Mouse (Mus musculus): ENCODE data around the gene Olfr512. TPM values are rescaled to one million over a fixed set of nuclear protein-coding genes. Genes with fewer than 3 reads are reported as not detected.

Gene Olfr512
- polyA plus RNA-seq (2016; fragmentation: Nextera tagmentation; extraction: Ambion mirVana), result not detected in 2 replicates

GRCm38 (mm10) chr7:108713020-108713419, at the start of gene Olfr512:
Gene Olfr512, plus strand, starts transcription at chr7:108713320.
- 0 out of 2 replicates have a peak, but pooled peaks cover 3% of the 10 kb centered on the region for H3K9me3 ChIP-seq (replicated peaks)
- no peak within 1 kb of the TSS for H3K9ac ChIP-seq
- no peaks in the 10 kb centered on the region for H3K4me1 ChIP-seq
- no peak within 1 kb of the TSS for H3K27ac ChIP-seq
- no peak for ATAC-seq
- no peak within 1 kb of the TSS for H3K4me3 ChIP-seq
- no peaks in the 10 kb centered on the region for H3K27me3 ChIP-seq (replicated peaks)
- H3K36me3 ChIP-seq, result no peaks in the 10 kb centered on the region
- no peak within 1 kb of the TSS for H3K4me2 ChIP-seq

- H3K4me3 ChIP-seq, result no peak within 1 kb of the TSS
- ATAC-seq, result no peak
- no peaks in the 10 kb centered on the region for H3K27me3 ChIP-seq (replicated peaks)
- H3K9ac ChIP-seq, result no peak within 1 kb of the TSS
- H3K4me1 ChIP-seq, result no peaks in the 10 kb centered on the region
- no peaks in the 10 kb centered on the region for H3K36me3 ChIP-seq
- no peak within 1 kb of the TSS for H3K4me2 ChIP-seq
- H3K27ac ChIP-seq, result no peak within 1 kb of the TSS
- 57% methylated on average over 1 of the region's 1 CpGs for WGBS (ENCODE audit: insufficient replicate concordance)
- no peaks in the 10 kb centered on the region for H3K9me3 ChIP-seq (replicated peaks)
Observed at GRCm38 (mm10) chr7:108666118-108666517, 47.0 kb upstream of the Olfr512 start, which contains the start of gene Olfr510. Gene Olfr510, plus strand, starts transcription at chr7:108666418.

GRCm38 (mm10) chr7:108671058-108671457, 42.1 kb upstream of the Olfr512 start:
- no peaks in the 10 kb centered on the region for H3K27me3 ChIP-seq (replicated peaks)
- no peak overlapping the region for H3K4me3 ChIP-seq
- WGBS (ENCODE audit: insufficient replicate concordance), result 45% methylated on average over 1 of the region's 1 CpGs
- ATAC-seq, result no peak
- H3K4me2 ChIP-seq, result no peak overlapping the region
- H3K9me3 ChIP-seq (replicated peaks), result no peaks in the 10 kb centered on the region
- H3K4me1 ChIP-seq, result no peaks in the 10 kb centered on the region
- no peak overlapping the region for H3K9ac ChIP-seq
- no peaks in the 10 kb centered on the region for H3K36me3 ChIP-seq
- H3K27ac ChIP-seq, result no peak overlapping the region

GRCm38 (mm10) chr7:108678886-108679285, 34.2 kb upstream of the Olfr512 start:
- Histone ChIP-seq H3K4me1 (no peaks in the 10 kb centered on the region), H3K36me3 (no peaks in the 10 kb centered on the region)
- WGBS (ENCODE audit: insufficient replicate concordance), result 64% methylated on average over 4 of the region's 4 CpGs

GRCm38 (mm10) chr7:108750673-108751072, 37.6 kb downstream of the Olfr512 start, which contains the start of gene Olfr513:
Gene Olfr513, plus strand, starts transcription at chr7:108750973.
- no peak within 1 kb of the TSS for H3K27ac ChIP-seq
- H3K9me3 ChIP-seq (replicated peaks), result 0 out of 2 replicates have a peak, but pooled peaks cover 7% of the 10 kb centered on the region
- H3K27me3 ChIP-seq (replicated peaks), result no peaks in the 10 kb centered on the region
- H3K36me3 ChIP-seq, result no peaks in the 10 kb centered on the region
- 29% methylated on average over 1 of the region's 1 CpGs for WGBS (ENCODE audit: insufficient replicate concordance)
- H3K4me2 ChIP-seq, result no peak within 1 kb of the TSS
- no peak within 1 kb of the TSS for H3K9ac ChIP-seq
- no peak for ATAC-seq
- no peak within 1 kb of the TSS for H3K4me3 ChIP-seq
- no peaks in the 10 kb centered on the region for H3K4me1 ChIP-seq

More at GRCm38 (mm10) chr7:108678886-108679285, 34.2 kb upstream of the Olfr512 start:
- no peak overlapping the region for H3K9ac ChIP-seq
- no peaks in the 10 kb centered on the region for H3K9me3 ChIP-seq (replicated peaks)
- ATAC-seq, result no peak
- H3K27me3 ChIP-seq (replicated peaks), result no peaks in the 10 kb centered on the region
- H3K4me3 ChIP-seq, result no peak overlapping the region
- no peak overlapping the region for H3K4me2 ChIP-seq
- no peak overlapping the region for H3K27ac ChIP-seq

- WGBS (ENCODE audit: insufficient replicate concordance), result 29% methylated on average over 3 of the region's 3 CpGs
- no peak overlapping the region for H3K4me3 ChIP-seq
- H3K27ac ChIP-seq, result no peak overlapping the region
- no peak for ATAC-seq
- no peaks in the 10 kb centered on the region for H3K9me3 ChIP-seq (replicated peaks)
- H3K4me2 ChIP-seq, result no peak overlapping the region
- no peak overlapping the region for H3K9ac ChIP-seq
- no peaks in the 10 kb centered on the region for H3K4me1 ChIP-seq
- no peaks in the 10 kb centered on the region for H3K27me3 ChIP-seq (replicated peaks)
- no peaks in the 10 kb centered on the region for H3K36me3 ChIP-seq
Observed at GRCm38 (mm10) chr7:108760411-108760810, 47.3 kb downstream of the Olfr512 start.

Other genes with a start within 250 kb of the Olfr512 start
- not detected in 2 replicates for gene Olfr498, start 248.0 kb upstream of the Olfr512 start, polyA plus RNA-seq (2016; fragmentation: Nextera tagmentation; extraction: Ambion mirVana)
- not detected in 2 replicates for gene Olfr502, start 188.3 kb upstream of the Olfr512 start, polyA plus RNA-seq (2016; fragmentation: Nextera tagmentation; extraction: Ambion mirVana)
- not detected in 2 replicates for gene Olfr503, start 168.8 kb upstream of the Olfr512 start, polyA plus RNA-seq (2016; fragmentation: Nextera tagmentation; extraction: Ambion mirVana)
- gene Olfr504, start 147.5 kb upstream of the Olfr512 start, polyA plus RNA-seq (2016; fragmentation: Nextera tagmentation; extraction: Ambion mirVana), result not detected in 2 replicates
- gene Olfr506, start 102.5 kb upstream of the Olfr512 start, polyA plus RNA-seq (2016; fragmentation: Nextera tagmentation; extraction: Ambion mirVana), result not detected in 2 replicates
- gene Olfr507, start 91.5 kb upstream of the Olfr512 start, polyA plus RNA-seq (2016; fragmentation: Nextera tagmentation; extraction: Ambion mirVana), result not detected in 2 replicates
- gene Olfr508, start 83.3 kb upstream of the Olfr512 start, polyA plus RNA-seq (2016; fragmentation: Nextera tagmentation; extraction: Ambion mirVana), result not detected in 2 replicates
- not detected in 2 replicates for gene Olfr509, start 61.4 kb upstream of the Olfr512 start, polyA plus RNA-seq (2016; fragmentation: Nextera tagmentation; extraction: Ambion mirVana)
- not detected in 2 replicates for gene Olfr510, start 46.9 kb upstream of the Olfr512 start, polyA plus RNA-seq (2016; fragmentation: Nextera tagmentation; extraction: Ambion mirVana)
- not detected in 2 replicates for gene Olfr513, start 37.7 kb downstream of the Olfr512 start, polyA plus RNA-seq (2016; fragmentation: Nextera tagmentation; extraction: Ambion mirVana)
- not detected in 2 replicates for gene Olfr514, start 112.7 kb downstream of the Olfr512 start, polyA plus RNA-seq (2016; fragmentation: Nextera tagmentation; extraction: Ambion mirVana)
- gene Olfr516, start 137.2 kb downstream of the Olfr512 start, polyA plus RNA-seq (2016; fragmentation: Nextera tagmentation; extraction: Ambion mirVana), result not detected in 2 replicates
- gene Olfr517, start 159.1 kb downstream of the Olfr512 start, polyA plus RNA-seq (2016; fragmentation: Nextera tagmentation; extraction: Ambion mirVana), result not detected in 2 replicates
- not detected in 2 replicates for gene Olfr518, start 171.7 kb downstream of the Olfr512 start, polyA plus RNA-seq (2016; fragmentation: Nextera tagmentation; extraction: Ambion mirVana)
- gene Olfr519, start 181.1 kb downstream of the Olfr512 start, polyA plus RNA-seq (2016; fragmentation: Nextera tagmentation; extraction: Ambion mirVana), result not detected in 2 replicates
- 0.08 and 0.10 TPM in 2 replicates for gene Nlrp10, start 216.9 kb downstream of the Olfr512 start, polyA plus RNA-seq (2016; fragmentation: Nextera tagmentation; extraction: Ambion mirVana)
- 60.3 and 61.3 TPM in 2 replicates for gene Eif3f, start 221.1 kb downstream of the Olfr512 start, polyA plus RNA-seq (2016; fragmentation: Nextera tagmentation; extraction: Ambion mirVana)
- gene Tub, start 237.0 kb downstream of the Olfr512 start, polyA plus RNA-seq (2016; fragmentation: Nextera tagmentation; extraction: Ambion mirVana), result 0.04 and 0.19 TPM in 2 replicates

Measured in liver, embryonic 12.5 days (tissue).